Mouse (Mus musculus) liver (tissue): ENCODE data around the gene Eif1.
"Not testable (repeated sequence)": the region's sequence is repeated elsewhere in the genome, so short reads cannot be mapped to it uniquely, and the experiment has no call there.

Experiments
- DNase-seq: peaks from one replicate; pipeline ENCODE4 v3.0.0-alpha.2; 2020; ENCODE audit warnings: mixed read lengths

Eif1 gene

GRCm38 (mm10) chr11:100313424-100313823, 6.3 kb upstream of the Eif1 start:
- DNase-seq = no peak

GRCm38 (mm10) chr11:100315439-100315838, 4.2 kb upstream of the Eif1 start:
- DNase-seq = no peak

GRCm38 (mm10) chr11:100317826-100318380, 1.8 kb upstream of the Eif1 start:
- DNase-seq = peak; percentile 75

GRCm38 (mm10) chr11:100318529-100319451, 895 bp upstream of the Eif1 start:
- DNase-seq = peak; percentile 80

- peak; percentile 99 for DNase-seq
These were observed 516 bp downstream of the Eif1 start for GRCm38 (mm10) chr11:100320172-100320630.

GRCm38 (mm10) chr11:100320701-100321410, 1.2 kb downstream of the Eif1 start:
- DNase-seq = not testable (repeated sequence)

- DNase-seq = not testable (repeated sequence)
These were observed 2.0 kb downstream of the Eif1 start for GRCm38 (mm10) chr11:100321479-100322305.

- DNase-seq = no peak
These were observed 3.0 kb downstream of the Eif1 start for GRCm38 (mm10) chr11:100322591-100323258.

- DNase-seq = peak; percentile 65
These were observed 3.9 kb downstream of the Eif1 start for GRCm38 (mm10) chr11:100323578-100323977.

GRCm38 (mm10) chr11:100325062-100325629, 5.5 kb downstream of the Eif1 start:
- DNase-seq = no peak

GRCm38 (mm10) chr11:100327316-100327715, 7.6 kb downstream of the Eif1 start:
- no peak for DNase-seq

- DNase-seq = no peak
These were observed 8.1 kb downstream of the Eif1 start for GRCm38 (mm10) chr11:100327761-100328160.

- no peak for DNase-seq
These were observed 10.6 kb downstream of the Eif1 start for GRCm38 (mm10) chr11:100330235-100330634.

- DNase-seq = not testable (repeated sequence)
These were observed 11.2 kb downstream of the Eif1 start for GRCm38 (mm10) chr11:100330816-100331375.

- DNase-seq = no peak
These were observed 13.3 kb downstream of the Eif1 start for GRCm38 (mm10) chr11:100332766-100333515.

- no peak for DNase-seq
These were observed 14.3 kb downstream of the Eif1 start, which contains the start of gene Gast for GRCm38 (mm10) chr11:100333944-100334457. Gene Gast (plus strand): TSS chr11:100334407.

- DNase-seq = no peak
These were observed 16.0 kb downstream of the Eif1 start for GRCm38 (mm10) chr11:100335731-100336130.

- no peak for DNase-seq
These were observed 24.6 kb downstream of the Eif1 start for GRCm38 (mm10) chr11:100344269-100344668.

- no peak for DNase-seq
These were observed 32.6 kb downstream of the Eif1 start for GRCm38 (mm10) chr11:100352076-100352857.
